Mouse (Mus musculus): ENCODE data around the gene Stap1.

The Stap1 gene

GRCm38 (mm10) chr5:86071538-86071937, at the start of gene Stap1:
Gene Stap1, plus strand, starts transcription at chr5:86071746.
- in situ Hi-C loops (cut with MboI, MseI): loop anchor here (25.0 kb wide), 1 partner anchor 741 kb away; the partner anchor contains the start of gene Ythdc1

DNA sequence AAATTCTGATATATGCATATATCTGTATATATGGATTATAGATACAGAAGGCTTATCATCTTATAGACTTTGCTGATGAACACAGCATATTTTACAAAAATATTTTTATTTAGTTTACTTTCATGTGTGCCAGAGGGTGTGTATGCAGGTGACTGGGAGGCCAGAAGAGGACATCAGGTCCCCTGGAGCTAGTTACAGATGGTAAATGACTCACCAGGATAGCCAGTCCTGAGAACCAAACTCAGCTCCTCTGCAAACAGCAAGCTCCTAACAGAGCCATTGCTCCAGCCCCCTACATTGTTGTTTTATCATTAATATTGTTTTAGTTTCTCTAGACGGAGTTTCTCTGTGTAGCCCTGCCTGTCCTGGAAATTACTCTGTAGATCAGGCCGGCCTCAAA, 41.7 kb upstream of the Stap1 start:
- in situ Hi-C loops (cut with MboI, MseI): no loop called here

- in situ Hi-C loops (cut with MboI, MseI): loop anchor here (25.0 kb wide), 1 partner anchor 749 kb away; the partner anchor contains the start of gene Ythdc1
Observed at GRCm38 (mm10) chr5:86063501-86063900, 8.0 kb upstream of the Stap1 start.

GRCm38 (mm10) chr5:86065101-86065875, 6.3 kb upstream of the Stap1 start, which contains the start of gene Cenpc1:
Gene Cenpc1, minus strand, starts transcription at chr5:86065583.
- in situ Hi-C loops (cut with MboI, MseI): loop anchor here (5.0 to 25.0 kb wide), 2 partner anchors 112 to 747 kb away; partner anchors contain the start of gene Ythdc1

- in situ Hi-C loops (cut with MboI, MseI): loop anchor here (5.0 to 25.0 kb wide), 2 partner anchors 111 to 746 kb away; partner anchors contain the start of gene Ythdc1
Observed at GRCm38 (mm10) chr5:86065876-86066550, 5.5 kb upstream of the Stap1 start.

DNA sequence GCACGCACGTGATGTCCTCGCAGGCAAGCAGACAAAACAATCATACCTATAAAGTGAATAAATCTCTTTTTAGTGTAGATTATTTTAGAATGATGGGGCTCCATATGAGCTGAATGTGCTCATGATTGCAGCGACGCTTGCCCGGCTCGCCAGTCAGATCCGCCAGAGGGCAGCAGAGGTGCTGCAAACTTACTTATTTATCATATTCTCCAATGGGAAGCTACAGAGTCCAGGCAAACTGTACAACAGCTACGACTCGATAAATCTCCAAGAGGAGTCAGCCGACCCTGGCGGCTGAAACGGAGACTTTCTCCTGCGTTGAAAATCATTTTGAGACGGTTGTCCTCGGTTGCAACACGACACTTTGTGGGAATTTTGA, 5.0 kb upstream of the Stap1 start:
- in situ Hi-C loops (cut with MboI, MseI): loop anchor here (5.0 to 25.0 kb wide), 2 partner anchors 111 to 746 kb away; partner anchors contain the start of gene Ythdc1

GRCm38 (mm10) chr5:86068451-86068850, 3.1 kb upstream of the Stap1 start:
- in situ Hi-C loops (cut with MboI, MseI): loop anchor here (5.0 to 25.0 kb wide), 2 partner anchors 109 to 744 kb away; partner anchors contain the start of gene Ythdc1

- in situ Hi-C loops (cut with MboI, MseI): loop anchor here (5.0 to 25.0 kb wide), 2 partner anchors 108 to 743 kb away; partner anchors contain the start of gene Ythdc1
Observed at GRCm38 (mm10) chr5:86069121-86069520, 2.4 kb upstream of the Stap1 start.

DNA sequence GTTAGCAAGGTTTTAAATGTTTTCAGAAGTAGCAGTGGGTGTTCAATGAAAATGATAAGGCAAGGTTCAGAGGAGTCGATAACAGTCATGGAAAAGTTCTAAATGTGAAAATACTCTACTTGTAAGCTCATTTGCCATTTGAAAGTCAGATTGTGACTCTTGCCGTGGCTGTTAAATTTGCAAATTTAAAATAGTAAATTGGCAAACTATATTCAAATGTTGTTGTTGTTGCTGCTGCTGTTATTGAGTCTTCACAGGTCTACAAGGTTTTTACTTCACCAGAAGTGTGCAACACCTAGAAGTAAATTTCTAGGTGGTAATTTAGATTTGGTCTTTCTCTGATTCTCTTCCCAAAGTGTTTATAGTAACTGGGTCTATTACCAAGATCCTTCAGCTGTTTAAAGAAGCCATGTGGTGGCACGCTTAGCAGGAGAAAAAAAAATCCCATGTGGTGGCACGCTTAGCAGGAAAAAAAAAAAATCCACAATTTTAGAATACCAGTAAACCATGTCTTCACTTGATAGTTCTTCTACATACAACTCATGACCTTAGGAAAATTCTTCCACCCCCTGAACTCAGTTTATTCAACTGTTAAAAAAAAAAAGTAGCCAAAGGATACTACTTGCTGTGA, 1.3 kb downstream of the Stap1 start:
- in situ Hi-C loops (cut with MboI, MseI): loop anchor here (25.0 kb wide), 1 partner anchor 739 kb away; the partner anchor contains the start of gene Ythdc1

GRCm38 (mm10) chr5:86078720-86079334, 7.3 kb downstream of the Stap1 start:
- in situ Hi-C loops (cut with MboI, MseI): no loop called here

DNA sequence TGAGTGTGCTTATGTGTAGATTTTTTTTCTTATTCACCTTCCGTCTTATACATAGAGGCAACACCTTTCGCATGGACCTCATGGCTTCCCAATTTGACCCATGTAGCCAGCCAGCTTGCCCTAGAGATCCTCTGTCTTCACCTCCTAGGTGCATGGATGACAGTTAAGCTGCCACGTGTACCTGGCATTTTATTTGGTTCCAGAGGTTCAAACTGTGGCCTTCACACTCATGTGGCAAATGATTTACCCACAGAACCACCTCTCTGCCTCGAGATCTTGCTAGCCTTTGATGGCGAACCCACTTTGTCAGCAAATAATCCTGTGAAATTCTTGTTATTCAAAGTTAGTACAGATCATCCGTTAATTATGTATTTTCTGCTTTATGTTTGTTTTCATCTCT, 12.4 kb downstream of the Stap1 start:
- in situ Hi-C loops (cut with MboI, MseI): no loop called here

DNA sequence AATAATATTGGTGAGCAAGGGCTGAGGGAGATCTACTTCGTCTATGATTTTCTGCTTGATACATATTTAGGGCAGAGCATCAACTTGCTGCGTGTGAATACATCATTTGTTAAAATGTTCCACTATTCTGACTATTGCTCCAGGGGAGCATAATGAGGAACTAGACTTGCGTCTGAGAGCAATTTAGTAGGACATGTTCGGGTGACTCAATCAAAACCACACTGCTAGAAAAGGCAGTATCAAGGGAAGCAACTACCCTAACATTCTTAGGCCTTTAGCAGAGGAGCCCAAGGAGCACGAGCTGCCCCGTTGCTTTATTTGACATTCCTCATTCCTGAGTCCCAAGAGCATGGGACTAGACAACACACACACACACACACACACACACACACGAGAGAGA, 13.4 kb downstream of the Stap1 start:
- in situ Hi-C loops (cut with MboI, MseI): no loop called here

DNA sequence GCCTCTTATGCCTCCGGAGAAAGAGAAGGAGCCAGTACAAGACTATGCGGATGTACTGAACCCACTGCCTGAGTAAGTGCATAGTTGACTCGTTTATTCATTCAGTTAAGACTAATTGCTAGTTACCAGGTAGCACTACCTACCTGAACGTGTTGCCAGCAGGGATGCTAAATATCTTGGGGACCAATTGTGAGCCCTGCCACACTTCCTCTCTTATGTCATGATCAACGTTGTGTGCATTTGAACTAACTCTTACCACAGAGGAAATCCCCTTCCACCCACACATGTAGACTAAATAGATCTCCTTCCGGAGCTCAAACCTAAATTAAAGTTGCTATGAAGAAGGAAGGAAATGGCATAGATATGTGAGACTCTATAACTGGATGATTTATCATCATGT, 15.2 kb downstream of the Stap1 start:
- in situ Hi-C loops (cut with MboI, MseI): no loop called here

GRCm38 (mm10) chr5:86094754-86095153, 23.2 kb downstream of the Stap1 start:
- in situ Hi-C loops (cut with MboI, MseI): no loop called here

DNA sequence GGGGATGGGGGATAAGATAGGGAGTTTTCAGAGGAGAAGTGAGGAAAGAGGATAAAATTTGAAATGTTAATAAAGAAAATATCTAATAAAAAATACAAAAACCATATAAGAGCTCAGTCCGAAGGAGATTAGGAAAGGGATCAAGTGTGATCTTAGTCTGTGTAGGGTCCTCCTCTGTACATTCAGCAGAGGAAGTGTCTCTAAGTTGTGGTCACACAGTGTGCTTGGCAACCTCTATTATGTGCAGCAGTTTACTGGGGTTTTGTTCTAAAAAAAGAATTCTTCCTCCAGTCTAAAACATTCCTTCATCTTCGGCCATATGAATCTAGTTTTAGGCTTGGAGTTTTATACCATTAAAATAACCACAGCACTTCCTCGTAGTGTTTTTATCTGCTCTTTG, 27.4 kb downstream of the Stap1 start:
- in situ Hi-C loops (cut with MboI, MseI): no loop called here

DNA sequence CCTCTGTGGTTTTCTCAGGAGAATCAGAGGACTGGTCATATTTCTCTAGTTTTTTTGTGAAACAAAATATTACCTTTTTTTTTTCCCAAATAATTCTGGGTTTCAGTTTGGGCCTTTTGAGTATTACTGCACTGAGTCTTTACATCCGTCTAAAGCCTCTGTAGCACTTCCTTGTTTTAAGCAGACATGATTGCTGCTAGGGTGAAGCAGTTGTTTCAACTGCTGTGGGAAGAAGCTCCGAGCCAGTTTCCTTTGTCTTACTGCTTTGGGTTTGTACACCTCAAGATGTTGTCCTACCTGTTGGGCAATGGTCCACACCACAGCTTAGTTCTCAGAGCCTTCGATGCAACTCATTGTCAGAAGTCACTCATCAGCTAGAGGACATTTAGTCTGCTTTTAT, 29.1 kb downstream of the Stap1 start:
- in situ Hi-C loops (cut with MboI, MseI): no loop called here

GRCm38 (mm10) chr5:86102176-86102575, 30.6 kb downstream of the Stap1 start:
- in situ Hi-C loops (cut with MboI, MseI): no loop called here

DNA sequence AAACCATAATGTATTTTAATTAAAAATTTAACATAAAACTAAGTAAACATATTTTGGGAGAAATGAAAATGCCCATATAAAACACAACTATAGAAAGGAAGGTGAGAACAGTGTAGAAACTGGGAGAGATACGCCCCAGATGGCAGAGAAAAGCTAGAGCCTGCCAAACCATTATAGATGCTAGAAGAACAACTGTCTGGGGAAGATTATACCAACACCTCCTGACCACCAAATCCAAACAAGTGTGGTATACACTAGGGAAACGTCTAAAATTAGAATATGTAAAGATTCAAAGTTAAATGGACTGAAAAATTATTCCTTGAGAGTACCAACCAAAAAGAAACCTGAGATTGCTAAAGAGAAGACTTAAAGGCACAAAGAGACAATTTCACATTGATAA, 35.1 kb downstream of the Stap1 start:
- in situ Hi-C loops (cut with MboI, MseI): no loop called here

- in situ Hi-C loops (cut with MboI, MseI): no loop called here
Observed at GRCm38 (mm10) chr5:86111074-86111473, 39.5 kb downstream of the Stap1 start.

GRCm38 (mm10) chr5:86113037-86113436, 41.5 kb downstream of the Stap1 start:
- in situ Hi-C loops (cut with MboI, MseI): no loop called here

GRCm38 (mm10) chr5:86113997-86114396, 42.5 kb downstream of the Stap1 start:
- in situ Hi-C loops (cut with MboI, MseI): no loop called here
